Mouse (Mus musculus) left cerebral cortex, postnatal 14 days (tissue): ENCODE results near the gene Ubfd1. TPM values are rescaled to one million over a fixed set of nuclear protein-coding genes. Genes with fewer than 3 reads are reported as not detected.
A peak's percentile ranks its signal among the peaks of the same experiment; 100 is the strongest.

Experiments used
- DNase-seq, 2 experiments: peaks; one replicate each; pipeline ENCODE4 v3.0.0; 2021 to 2022; ENCODE audit warnings: low spot score in 2 of 2, mixed read lengths in 1 of 2
- intact Hi-C: fragments of 180-260 bp; cut with DNase I; formaldehyde crosslinking; loops from one replicate; pipeline ENCODE4 v1.15.1; 2025
- long read RNA-seq, 2 experiments: library from polyadenylated mRNA; stranded (forward); transcript quantifications; one replicate each; pipeline ENCODE4 v2.0.0; 2021
- total RNA-seq, 2 experiments: library from RNA; stranded (reverse); gene quantifications; 2 replicates each; pipeline ENCODE4 v1.2.3; 2021

The Ubfd1 gene
- 10 to 100 TPM; 66.7 to 72.3 TPM for total RNA-seq
- long read RNA-seq, experiment 1, full-length matches to known transcripts = 30 of 55 reads
- long read RNA-seq, experiment 1, partial matches to known transcripts = 8 of 55 reads
- long read RNA-seq, experiment 1, other reads (novel, unspliced or antisense) = 17 of 55 reads
- long read RNA-seq, experiment 2, full-length matches to known transcripts = 33 of 48 reads
- long read RNA-seq, experiment 2, partial matches to known transcripts = 6 of 48 reads
- long read RNA-seq, experiment 2, other reads (novel, unspliced or antisense) = 9 of 48 reads

- DNase-seq = peak; percentile 97
- intact Hi-C loops = no loop called here
Observed at GRCm38 (mm10) chr7:122066945-122067516, at the start of gene Ubfd1, which contains the start of gene Ears2. Gene Ubfd1, plus strand, starts transcription at chr7:122067175. Gene Ears2, minus strand, starts transcription at chr7:122067263.

- intact Hi-C loops = no loop called here
- no peak for DNase-seq
Observed at GRCm38 (mm10) chr7:122018247-122018646, 48.7 kb upstream of the Ubfd1 start.

- DNase-seq = peak; percentile 53 to 79
- intact Hi-C loops = no loop called here
Observed at GRCm38 (mm10) chr7:122018978-122019377, 48.0 kb upstream of the Ubfd1 start.

GRCm38 (mm10) chr7:122020273-122020666 lies 46.7 kb upstream of the Ubfd1 start:
- intact Hi-C loops = no loop called here
- DNase-seq = no peak

GRCm38 (mm10) chr7:122020667-122021354 lies 46.2 kb upstream of the Ubfd1 start, which contains the start of gene Gga2:
Gene Gga2, minus strand, starts transcription at chr7:122021222.
- peak; percentile 86 to 87 for DNase-seq
- intact Hi-C loops = no loop called here

- intact Hi-C loops = no loop called here
- no peak for DNase-seq
Observed at GRCm38 (mm10) chr7:122022131-122022530, 44.8 kb upstream of the Ubfd1 start.

GRCm38 (mm10) chr7:122033371-122033770 lies 33.6 kb upstream of the Ubfd1 start:
- intact Hi-C loops = no loop called here
- DNase-seq = peak in 1 of 2 experiments; percentile 12

- DNase-seq = peak; percentile 29 to 44
- intact Hi-C loops = no loop called here
Observed at GRCm38 (mm10) chr7:122034348-122034747, 32.6 kb upstream of the Ubfd1 start.

- intact Hi-C loops = no loop called here
- no peak for DNase-seq
Observed at GRCm38 (mm10) chr7:122044106-122044505, 22.9 kb upstream of the Ubfd1 start.

- peak; percentile 20 to 69 for DNase-seq
- intact Hi-C loops = no loop called here
Observed at GRCm38 (mm10) chr7:122045181-122045634, 21.8 kb upstream of the Ubfd1 start.

- DNase-seq = no peak
- intact Hi-C loops = no loop called here
Observed at GRCm38 (mm10) chr7:122045711-122046110, 21.3 kb upstream of the Ubfd1 start.

- DNase-seq = peak in 1 of 2 experiments; percentile 31
- intact Hi-C loops = no loop called here
Observed at GRCm38 (mm10) chr7:122046813-122047212, 20.2 kb upstream of the Ubfd1 start.

GRCm38 (mm10) chr7:122048191-122048590 lies 18.8 kb upstream of the Ubfd1 start:
- no peak for DNase-seq
- intact Hi-C loops = no loop called here

- DNase-seq = no peak
- intact Hi-C loops = no loop called here
Observed at GRCm38 (mm10) chr7:122050834-122051233, 16.1 kb upstream of the Ubfd1 start.

- DNase-seq = no peak
- intact Hi-C loops = no loop called here
Observed at GRCm38 (mm10) chr7:122056633-122057032, 10.3 kb upstream of the Ubfd1 start.

- no peak for DNase-seq
- intact Hi-C loops = no loop called here
Observed at GRCm38 (mm10) chr7:122065656-122066055, 1.3 kb upstream of the Ubfd1 start.

- intact Hi-C loops = no loop called here
- no peak for DNase-seq
Observed at GRCm38 (mm10) chr7:122066102-122066944, 652 bp upstream of the Ubfd1 start.

- peak in 1 of 2 experiments; percentile 20 for DNase-seq
- intact Hi-C loops = no loop called here
Observed at GRCm38 (mm10) chr7:122067517-122068381, 774 bp downstream of the Ubfd1 start.

- intact Hi-C loops = no loop called here
- no peak for DNase-seq
Observed at GRCm38 (mm10) chr7:122074374-122074773, 7.4 kb downstream of the Ubfd1 start.
